Mouse (Mus musculus) E14TG2a.4 (cell line): ENCODE measurements at regions not wholly inside any gene's neighbourhood (a gene's known extent, or its start where the extent isn't known, plus 50 kb on each side); places are given as distances from the start of the nearest gene placed in this dataset.

Experiments
- H3K27me3 ChIP-seq: 2 replicates; pipeline ENCODE4 v1.6.1; 2014; ENCODE audit warnings: low read length, control low read depth; ENCODE audit not compliant: insufficient read depth
- H3K36me3 ChIP-seq: 2 replicates; pipeline ENCODE4 v1.6.1; 2014; ENCODE audit warnings: low read length, control low read depth; ENCODE audit not compliant: insufficient read depth
- H3K4me1 ChIP-seq: replicated peaks from 2 replicates; pipeline ENCODE4 v1.6.1; 2014; ENCODE audit warnings: low read depth, low read length, control low read depth
- H3K4me3 ChIP-seq: replicated peaks from 2 replicates; pipeline ENCODE4 v1.5.1; 2014; ENCODE audit warnings: mild to moderate bottlenecking, low read length
- H3K9me3 ChIP-seq: 2 replicates; pipeline ENCODE4 v1.6.1; 2014; ENCODE audit warnings: low read length, control low read depth
- CTCF ChIP-seq: conservative IDR thresholded peaks from 2 replicates; pipeline ENCODE4 v1.5.1; 2014; ENCODE audit warnings: low read length
- NANOG ChIP-seq: IDR thresholded peaks from 2 replicates; pipeline ENCODE4 v1.6.1; 2014; ENCODE audit warnings: borderline replicate concordance, low read length, mixed read lengths
- POU5F1 ChIP-seq: IDR thresholded peaks from 2 replicates; pipeline ENCODE4 v1.6.1; 2014; ENCODE audit warnings: low read length, borderline replicate concordance

GRCm38 (mm10) chr15:97151793-97152192, 95.1 kb upstream of the Pced1b start:
- no peak overlapping the region for H3K4me3 ChIP-seq
- H3K36me3 ChIP-seq = no peaks in the 10 kb centered on the region
- 0 out of 2 replicates have a peak, but pooled peaks cover 5% of the 10 kb centered on the region for H3K9me3 ChIP-seq
- peaks cover 7% of the 10 kb centered on the region; the same call in 1 of the 2 replicates for H3K4me1 ChIP-seq
- no peak for TF ChIP-seq POU5F1
- TF ChIP-seq NANOG = no peak
- peaks cover 18% of the 10 kb centered on the region; the same call in 1 of the 2 replicates for H3K27me3 ChIP-seq

- TF ChIP-seq CTCF (peak; percentile 68), POU5F1 (no peak)
- Histone ChIP-seq H3K4me3 (no peak overlapping the region), H3K36me3 (no peaks in the 10 kb centered on the region), H3K4me1 (peaks cover 7% of the 10 kb centered on the region; the same call in 1 of the 2 replicates), H3K9me3 (0 out of 2 replicates have a peak, but pooled peaks cover 5% of the 10 kb centered on the region), H3K27me3 (peaks cover 18% of the 10 kb centered on the region; the same call in 1 of the 2 replicates)
These were observed 95.4 kb upstream of the Slc38a4 start for GRCm38 (mm10) chr15:97150983-97151735.

GRCm38 (mm10) chr15:97141958-97142357, 86.2 kb upstream of the Slc38a4 start:
- Histone ChIP-seq H3K36me3 (no peaks in the 10 kb centered on the region), H3K27me3 (0 out of 2 replicates have a peak, but pooled peaks cover 3% of the 10 kb centered on the region), H3K4me1 (no peaks in the 10 kb centered on the region; the same call in 1 of the 2 replicates), H3K9me3 (peaks cover 15% of the 10 kb centered on the region), H3K4me3 (no peak overlapping the region)
- no peak for TF ChIP-seq CTCF
- no peak for TF ChIP-seq POU5F1
- TF ChIP-seq NANOG = no peak

- Histone ChIP-seq H3K9me3 (peaks cover 15% of the 10 kb centered on the region), H3K4me3 (no peak overlapping the region), H3K4me1 (no peaks in the 10 kb centered on the region), H3K36me3 (no peaks in the 10 kb centered on the region), H3K27me3 (no peaks in the 10 kb centered on the region; the same call in 1 of the 2 replicates)
- TF ChIP-seq CTCF (no peak), NANOG (no peak), POU5F1 (no peak)
These were observed 82.5 kb upstream of the Slc38a4 start for GRCm38 (mm10) chr15:97138265-97138664.

- TF ChIP-seq CTCF (peak; percentile 56), POU5F1 (no peak)
- Histone ChIP-seq H3K9me3 (peaks cover 15% of the 10 kb centered on the region), H3K27me3 (no peaks in the 10 kb centered on the region; the same call in 1 of the 2 replicates), H3K4me3 (no peak overlapping the region), H3K4me1 (no peaks in the 10 kb centered on the region), H3K36me3 (no peaks in the 10 kb centered on the region)
These were observed 79.5 kb upstream of the Slc38a4 start for GRCm38 (mm10) chr15:97135291-97135690.

GRCm38 (mm10) chr15:97127771-97128170, 72.0 kb upstream of the Slc38a4 start:
- no peak for TF ChIP-seq NANOG
- TF ChIP-seq POU5F1 = no peak
- no peak for TF ChIP-seq CTCF
- no peak overlapping the region for H3K4me3 ChIP-seq
- no peaks in the 10 kb centered on the region for H3K36me3 ChIP-seq
- H3K4me1 ChIP-seq = peaks cover 6% of the 10 kb centered on the region
- no peaks in the 10 kb centered on the region for H3K27me3 ChIP-seq
- H3K9me3 ChIP-seq = peaks cover 4% of the 10 kb centered on the region; the same call in 1 of the 2 replicates

- Histone ChIP-seq H3K4me1 (peaks cover 6% of the 10 kb centered on the region), H3K9me3 (peaks cover 4% of the 10 kb centered on the region; the same call in 1 of the 2 replicates), H3K4me3 (peak overlapping the region; percentile 67), H3K27me3 (0 out of 2 replicates have a peak, but pooled peaks cover 4% of the 10 kb centered on the region), H3K36me3 (no peaks in the 10 kb centered on the region)
- TF ChIP-seq CTCF (peak; percentile 30; the same call in 1 of the 2 replicates), NANOG (no peak)
These were observed 70.4 kb upstream of the Slc38a4 start for GRCm38 (mm10) chr15:97125836-97126822.

- Histone ChIP-seq H3K4me1 (peaks cover 6% of the 10 kb centered on the region), H3K36me3 (no peaks in the 10 kb centered on the region), H3K9me3 (peaks cover 4% of the 10 kb centered on the region; the same call in 1 of the 2 replicates), H3K4me3 (no peak overlapping the region), H3K27me3 (peaks cover 6% of the 10 kb centered on the region; the same call in 1 of the 2 replicates)
- TF ChIP-seq NANOG (no peak), CTCF (no peak), POU5F1 (no peak)
These were observed 66.5 kb upstream of the Slc38a4 start for GRCm38 (mm10) chr15:97122263-97122662.
